In genomic region chr3:133680805-133681204, GRCm38 (mm10) we compare ENCODE assay signal across 17 mouse cellular contexts.
A peak's percentile ranks its signal among the peaks of the same experiment; 100 is the strongest.
DNase-seq lines count a peak whose midpoint lies in the region; TF ChIP-seq lines count a peak whose summit lies in the region.
"Had no signal": no experiment of that assay in that cellular context is flagged by ENCODE, and none has a peak within 500 bp of the region (broad histone marks: within the 10 kb centered on the region; RNA-seq: fewer than 3 reads in every experiment).

No protein-coding gene starts in this region.

- no peaks in the 10 kb centered on the region for H3K27me3 ChIP-seq in heart, adult 2 months (ENCODE audit: control insufficient read depth, insufficient read depth, low read length)
- no peaks in the 10 kb centered on the region for H3K27me3 ChIP-seq in CH12.LX (replicated peaks)
- H3K27me3 ChIP-seq: Patski had no signal

- DNase-seq in heart, adult 11 months, result peak; percentile 12
- no peak for DNase-seq in heart, adult 2 months
- no peak for DNase-seq in CH12.LX (ENCODE audit: extremely low read depth)
- no peak for DNase-seq in frontal cortex, postnatal 25 days (ENCODE audit: low spot score in 2 of 2)
- DNase-seq: adrenal gland, adult 2 months; adrenal gland, adult 8-10 months; adrenal gland, postnatal 10 days; adrenal gland, postnatal 14 days; adrenal gland, postnatal 25 days; adrenal gland, postnatal 36 days; B cell, adult 2 months; cerebellum, adult 11 months; cerebellum, adult 11-12 months; cerebellum, adult 18-20 months; cerebellum, adult 2 months had no signal

- in situ Hi-C loops in CH12.LX (cut with MboI; ENCODE audit: low pct_ligation_motif_present, low pct_unique_long_range_greater_than_20kb, low sequenced_read_pairs), result no loop called here

- H3K9me3 ChIP-seq in CH12.LX (replicated peaks; ENCODE audit: low read length), result no peaks in the 10 kb centered on the region
- H3K9me3 ChIP-seq: G1E had no signal

- TF ChIP-seq POLR2A in heart, adult 2 months (IDR thresholded peaks at IDR 0.05; ENCODE audit: insufficient read depth, low read depth, low read length), result no peak
- TF ChIP-seq POLR2A in CH12.LX (IDR thresholded peaks at IDR 0.05; ENCODE audit: low read depth, low read length), result no peak

- intact Hi-C loops in heart, adult 2 months (cut with DNase I), result no loop called here

- no peak overlapping the region for H3K4me3 ChIP-seq in heart, adult 2 months
- H3K4me3 ChIP-seq in CH12.LX (replicated peaks in 1 of 3; ENCODE audit: low read depth in 2 of 3, low read length in 2 of 3, poor library complexity in 1 of 3), result no peak overlapping the region

- peak overlapping the region; percentile 86 for H3K4me2 ChIP-seq in CH12.LX (ENCODE audit: insufficient read depth, low read depth, poor library complexity, severe bottlenecking)

- TF ChIP-seq CTCF in heart, adult 2 months (IDR thresholded peaks at IDR 0.05), result no peak
- TF ChIP-seq CTCF in CH12.LX (conservative IDR thresholded peaks at IDR 0.05 in 1 of 2, IDR thresholded peaks at IDR 0.05 in 1 of 2; ENCODE audit: low read depth in 2 of 2, low read length in 2 of 2), result peak; percentile 8 to 73; a peak in 2 of 4 replicates

- dilution Hi-C loops in CH12.LX (cut with MboI; ENCODE audit: extremely low pct_ligation_motif_present, extremely low pct_unique_long_range_greater_than_20kb, low sequenced_read_pairs), result no loop called here

- no peak overlapping the region for H3K27ac ChIP-seq in heart, adult 2 months
- no peak overlapping the region for H3K27ac ChIP-seq in CH12.LX (ENCODE audit: insufficient read depth, low read depth)

- H3K4me1 ChIP-seq in heart, adult 2 months (ENCODE audit: control insufficient read depth, insufficient read depth, low read length), result no peaks in the 10 kb centered on the region
- H3K4me1 ChIP-seq in CH12.LX (ENCODE audit: control insufficient read depth in 1 of 2, insufficient read depth in 2 of 2), result peaks cover 47 to 54% of the 10 kb centered on the region in 2 experiments

- no peak overlapping the region for H3K9ac ChIP-seq in heart, adult 2 months (ENCODE audit: low read depth, low read length)
- H3K9ac ChIP-seq in CH12.LX (ENCODE audit: insufficient read depth, low read depth), result peak overlapping the region; percentile 49

- no peak for TF ChIP-seq EP300 in heart, adult 2 months (IDR thresholded peaks at IDR 0.05; ENCODE audit: insufficient read depth, low read depth, low read length)
- no peak; the same call in 1 of the 2 replicates for TF ChIP-seq EP300 in CH12.LX (IDR thresholded peaks at IDR 0.05; ENCODE audit: low read length)

- no peaks in the 10 kb centered on the region for H3K79me2 ChIP-seq in heart, adult 2 months (replicated peaks; ENCODE audit: control insufficient read depth, insufficient read depth, low read length)
- no peaks in the 10 kb centered on the region for H3K79me2 ChIP-seq in CH12.LX (replicated peaks; ENCODE audit: control insufficient read depth, extremely low read depth, insufficient read depth, poor library complexity, severe bottlenecking)

- no peaks in the 10 kb centered on the region for H3K36me3 ChIP-seq in heart, adult 2 months (ENCODE audit: control insufficient read depth, insufficient read depth, low read length)
- H3K36me3 ChIP-seq in CH12.LX (replicated peaks in 1 of 2; ENCODE audit: control insufficient read depth in 1 of 2, insufficient read depth in 1 of 2, low read length in 1 of 2), result no peaks in the 10 kb centered on the region
- H3K36me3 ChIP-seq: G1E had no signal

- TF ChIP-seq RAD21 in CH12.LX (IDR thresholded peaks at IDR 0.05; ENCODE audit: low read depth, low read length), result peak; percentile 65

- WGBS in heart, adult 2 months, result 82% methylated on average over 3 of the region's 3 CpGs

TF ChIP-seq in CH12.LX, 34 proteins besides CTCF, POLR2A, EP300 and RAD21:
- TF ChIP-seq NELFE (IDR thresholded peaks at IDR 0.05; ENCODE audit: low read depth, low read length) (0 out of 2 replicates have a peak, but pooled peaks have one; percentile 12), ETS1 (conservative IDR thresholded peaks at IDR 0.05; ENCODE audit: low read depth, low read length) (no peak), MAZ (IDR thresholded peaks at IDR 0.05; ENCODE audit: low read depth, low read length) (peak; percentile 72; the same call in 1 of the 2 replicates), SIN3A (IDR thresholded peaks at IDR 0.05; ENCODE audit: low read length) (0 out of 2 replicates have a peak, but pooled peaks have one; percentile 24), MYC (IDR thresholded peaks at IDR 0.05; ENCODE audit: low read depth, low read length) (peak; percentile 85), MXI1 (IDR thresholded peaks at IDR 0.05; ENCODE audit: low read depth, low read length) (no peak), CHD2 (IDR thresholded peaks at IDR 0.05; ENCODE audit: low read length) (no peak), MAFK (IDR thresholded peaks at IDR 0.05; ENCODE audit: insufficient replicate concordance, low read length) (no peak), HCFC1 (IDR thresholded peaks at IDR 0.05; ENCODE audit: low read depth, low read length) (no peak; the same call in 1 of the 2 replicates), JUND (conservative IDR thresholded peaks at IDR 0.05; ENCODE audit: low read depth, low read length) (peak; percentile 51), MAX (IDR thresholded peaks at IDR 0.05; ENCODE audit: low read length) (peak; percentile 71; the same call in 1 of the 2 replicates), KAT2A (IDR thresholded peaks at IDR 0.05; ENCODE audit: insufficient replicate concordance, low read length) (no peak), TBP (conservative IDR thresholded peaks at IDR 0.05; ENCODE audit: low read depth, low read length) (0 out of 2 replicates have a peak, but pooled peaks have one; percentile 6), BHLHE40 (IDR thresholded peaks at IDR 0.05; ENCODE audit: low read depth, low read length) (no peak), POLR2AphosphoS2 (IDR thresholded peaks at IDR 0.05; ENCODE audit: low read depth, low read length) (no peak), IRF4 (IDR thresholded peaks at IDR 0.05; ENCODE audit: low read depth, low read length) (peak; percentile 70; the same call in 1 of the 2 replicates), JUN (IDR thresholded peaks at IDR 0.05; ENCODE audit: insufficient read depth, low read depth, low read length) (no peak), ZMIZ1 (IDR thresholded peaks at IDR 0.05; ENCODE audit: low read depth, low read length) (no peak), ZC3H11A (IDR thresholded peaks at IDR 0.05; ENCODE audit: low read depth, low read length) (peak; percentile 9; the same call in 1 of the 2 replicates), USF1 (IDR thresholded peaks at IDR 0.05; ENCODE audit: low read depth, low read length) (no peak), CHD1 (IDR thresholded peaks at IDR 0.05; ENCODE audit: low read depth, low read length) (no peak), E2F4 (IDR thresholded peaks at IDR 0.05; ENCODE audit: insufficient replicate concordance, low read depth, low read length) (no peak), MEF2A (IDR thresholded peaks at IDR 0.05; ENCODE audit: borderline replicate concordance, low read depth, low read length) (0 out of 2 replicates have a peak, but pooled peaks have one; percentile 54), SMC3 (IDR thresholded peaks at IDR 0.05; ENCODE audit: low read depth, low read length) (peak; percentile 70), NRF1 (IDR thresholded peaks at IDR 0.05; ENCODE audit: low read depth, low read length) (no peak), GABPA (IDR thresholded peaks at IDR 0.05; ENCODE audit: insufficient replicate concordance, low read depth, low read length) (no peak), TCF12 (IDR thresholded peaks at IDR 0.05; ENCODE audit: low read depth, low read length) (peak; percentile 28; the same call in 1 of the 2 replicates), USF2 (conservative IDR thresholded peaks at IDR 0.05; ENCODE audit: low read depth, low read length) (no peak), UBTF (IDR thresholded peaks at IDR 0.05; ENCODE audit: low read depth, low read length) (no peak), ELF1 (IDR thresholded peaks at IDR 0.05; ENCODE audit: low read depth, low read length) (no peak), RCOR1 (conservative IDR thresholded peaks at IDR 0.05; ENCODE audit: low read depth, low read length) (no peak), ZKSCAN1 (IDR thresholded peaks at IDR 0.05; ENCODE audit: borderline replicate concordance, low read depth, low read length) (no peak), ZNF384 (IDR thresholded peaks at IDR 0.05; ENCODE audit: low read depth, low read length) (no peak), PAX5 (IDR thresholded peaks at IDR 0.05; ENCODE audit: low read length) (no peak)
